Mouse (Mus musculus): ENCODE results near the gene Fam207a. TPM values are rescaled to one million over a fixed set of nuclear protein-coding genes. Genes with fewer than 3 reads are reported as not detected.

Gene Fam207a
- polyA plus RNA-seq, 1 experiment: 30.5 TPM

DNA sequence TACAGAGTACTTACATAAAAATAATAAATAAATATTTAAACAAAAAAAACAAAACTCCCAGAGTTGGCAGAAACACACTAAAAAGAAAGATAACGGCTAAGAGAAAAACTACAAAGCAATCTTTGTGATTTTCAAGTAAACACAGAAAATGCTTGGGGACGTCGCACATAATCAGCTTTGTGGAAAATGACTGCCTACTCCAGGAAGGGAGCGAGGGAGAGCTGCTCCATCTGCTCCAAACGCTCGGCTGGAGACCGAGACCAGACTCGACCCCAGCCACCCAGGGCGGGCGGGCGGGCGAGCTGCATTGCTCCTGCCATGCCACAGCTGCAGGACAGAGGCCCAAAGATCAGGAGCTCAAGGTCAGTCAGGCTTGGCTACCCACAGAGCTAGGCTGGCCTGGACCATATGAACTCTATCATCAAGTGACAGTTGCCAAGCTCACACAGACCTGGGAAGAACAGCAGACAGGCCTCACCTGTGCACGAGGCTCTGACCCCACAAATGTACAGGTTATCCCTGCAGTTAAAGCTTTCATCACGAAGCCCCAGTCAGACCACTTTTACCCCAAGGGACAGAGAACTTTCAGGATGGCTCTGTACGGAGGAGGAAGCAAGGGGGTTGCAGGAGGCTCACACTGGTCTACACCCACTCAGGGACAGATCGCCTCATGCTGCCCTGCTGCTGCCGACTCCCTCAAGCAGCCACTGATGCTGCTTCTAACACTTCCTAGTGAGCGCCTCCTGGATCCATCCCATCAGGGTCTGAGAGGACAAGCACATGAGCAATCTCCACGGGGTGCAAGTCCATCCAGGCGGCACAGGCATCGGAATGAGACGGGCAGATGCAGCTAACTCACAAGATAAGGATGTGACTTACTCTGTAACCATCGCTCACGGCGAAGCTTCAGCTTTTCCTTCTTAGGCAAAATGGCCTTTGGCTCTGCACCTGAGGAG lies 12.3 kb downstream of the Fam207a start:
- peak; percentile 49 for DNase-seq
- TF ChIP-seq POLR2A (IDR thresholded peaks at IDR 0.05; ENCODE audit: low read depth, low read length): no peak
- 0 out of 2 replicates have a peak, but pooled peaks have one; percentile 3 for TF ChIP-seq CTCF (conservative IDR thresholded peaks at IDR 0.05; ENCODE audit: insufficient read depth, insufficient read length, low read depth, low read length)
- peaks cover 42% of the 10 kb centered on the region for H3K4me1 ChIP-seq (ENCODE audit: control insufficient read depth, insufficient read depth, low read length)
- no peak overlapping the region for H3K27ac ChIP-seq (ENCODE audit: insufficient read depth, low read depth, low read length)
- H3K36me3 ChIP-seq (ENCODE audit: control insufficient read depth, insufficient read depth, low read length): no peaks in the 10 kb centered on the region
- 56% methylated on average over 25 of the region's 25 CpGs for WGBS
- H3K4me3 ChIP-seq (ENCODE audit: insufficient read depth, low read depth, low read length): no peak overlapping the region
- H3K27me3 ChIP-seq (replicated peaks; ENCODE audit: control insufficient read depth, insufficient read depth, low read length): no peaks in the 10 kb centered on the region

DNA sequence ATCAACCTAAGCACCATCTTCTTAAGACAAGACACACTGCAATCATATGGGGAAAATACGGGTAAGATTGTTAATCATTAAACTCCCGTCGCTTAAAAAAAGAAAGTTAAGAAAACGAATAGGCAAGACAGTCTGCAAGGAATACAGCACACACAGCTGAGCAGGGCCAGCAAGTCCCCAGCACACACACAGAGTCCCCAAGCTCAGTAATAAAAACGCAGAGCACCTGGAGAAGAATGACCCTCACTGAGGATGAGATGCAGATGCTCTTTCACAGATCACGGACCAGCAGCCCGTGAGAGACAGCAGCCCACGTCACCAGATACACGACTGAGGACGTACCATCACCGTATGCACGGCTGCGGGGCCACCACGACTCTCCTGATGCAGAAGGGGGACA lies 14.9 kb downstream of the Fam207a start:
- no peak overlapping the region for H3K4me3 ChIP-seq (ENCODE audit: insufficient read depth, low read depth, low read length)
- peaks cover 17% of the 10 kb centered on the region for H3K4me1 ChIP-seq (ENCODE audit: control insufficient read depth, insufficient read depth, low read length)
- WGBS: 45% methylated on average over 14 of the region's 14 CpGs
- no peak for TF ChIP-seq POLR2A (IDR thresholded peaks at IDR 0.05; ENCODE audit: low read depth, low read length)
- TF ChIP-seq CTCF (conservative IDR thresholded peaks at IDR 0.05; ENCODE audit: insufficient read depth, insufficient read length, low read depth, low read length): no peak
- H3K27ac ChIP-seq (ENCODE audit: insufficient read depth, low read depth, low read length): no peak overlapping the region
- no peak for DNase-seq
- H3K27me3 ChIP-seq (replicated peaks; ENCODE audit: control insufficient read depth, insufficient read depth, low read length): no peaks in the 10 kb centered on the region
- no peaks in the 10 kb centered on the region for H3K36me3 ChIP-seq (ENCODE audit: control insufficient read depth, insufficient read depth, low read length)

DNA sequence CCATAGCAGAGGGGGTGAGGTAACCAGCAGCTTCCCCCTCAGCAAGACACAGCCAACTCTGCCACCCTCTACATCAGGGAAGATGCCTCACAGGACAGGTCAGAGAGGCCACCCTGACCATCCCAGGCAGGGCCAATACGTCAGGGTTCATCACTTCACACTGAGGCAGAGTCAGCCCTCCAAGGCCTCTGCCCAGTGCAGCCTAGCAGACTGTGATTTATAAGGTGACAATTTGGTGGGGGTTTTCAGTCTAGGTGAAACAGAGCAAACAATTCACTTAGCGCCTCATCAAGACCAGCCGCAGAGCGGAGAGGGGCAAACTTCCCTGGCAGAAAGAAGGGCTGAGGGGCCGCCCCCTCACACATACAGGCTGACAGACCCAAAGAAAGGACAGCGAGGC lies 17.3 kb downstream of the Fam207a start:
- TF ChIP-seq CTCF (conservative IDR thresholded peaks at IDR 0.05; ENCODE audit: insufficient read depth, insufficient read length, low read depth, low read length): no peak
- TF ChIP-seq POLR2A (IDR thresholded peaks at IDR 0.05; ENCODE audit: low read depth, low read length): no peak

DNA sequence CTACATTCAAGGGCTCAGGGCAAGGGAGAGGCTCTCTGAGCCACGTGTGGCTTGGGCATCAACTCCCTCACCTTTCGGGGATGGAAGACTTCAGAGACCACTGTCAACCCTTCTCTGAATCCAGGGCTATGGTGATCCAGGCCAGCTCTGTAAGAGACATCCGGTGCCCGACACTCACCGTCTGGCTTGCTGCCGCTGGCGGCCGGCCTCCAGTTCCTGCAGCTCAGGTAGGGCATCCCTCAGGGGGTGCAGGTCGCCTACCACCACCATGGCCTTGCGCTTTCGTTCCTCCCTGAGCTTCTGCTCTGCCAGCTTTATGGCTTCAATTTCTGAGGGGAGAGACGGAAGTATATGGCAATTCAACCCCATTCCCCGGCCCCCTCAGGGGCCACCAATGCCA lies 18.4 kb downstream of the Fam207a start:
- Histone ChIP-seq H3K4me3 (ENCODE audit: insufficient read depth, low read depth, low read length) (no peak overlapping the region), H3K4me1 (ENCODE audit: control insufficient read depth, insufficient read depth, low read length) (0 out of 2 replicates have a peak, but pooled peaks cover 5% of the 10 kb centered on the region)

More for the DNA sequence above, 17.3 kb downstream of the Fam207a start:
- no peaks in the 10 kb centered on the region for H3K27me3 ChIP-seq (replicated peaks; ENCODE audit: control insufficient read depth, insufficient read depth, low read length)
- no peak overlapping the region for H3K27ac ChIP-seq (ENCODE audit: insufficient read depth, low read depth, low read length)
- DNase-seq: no peak
- H3K4me3 ChIP-seq (ENCODE audit: insufficient read depth, low read depth, low read length): no peak overlapping the region
- no peaks in the 10 kb centered on the region for H3K36me3 ChIP-seq (ENCODE audit: control insufficient read depth, insufficient read depth, low read length)
- H3K4me1 ChIP-seq (ENCODE audit: control insufficient read depth, insufficient read depth, low read length): 0 out of 2 replicates have a peak, but pooled peaks cover 5% of the 10 kb centered on the region
- 76% methylated on average over 6 of the region's 6 CpGs for WGBS

DNA sequence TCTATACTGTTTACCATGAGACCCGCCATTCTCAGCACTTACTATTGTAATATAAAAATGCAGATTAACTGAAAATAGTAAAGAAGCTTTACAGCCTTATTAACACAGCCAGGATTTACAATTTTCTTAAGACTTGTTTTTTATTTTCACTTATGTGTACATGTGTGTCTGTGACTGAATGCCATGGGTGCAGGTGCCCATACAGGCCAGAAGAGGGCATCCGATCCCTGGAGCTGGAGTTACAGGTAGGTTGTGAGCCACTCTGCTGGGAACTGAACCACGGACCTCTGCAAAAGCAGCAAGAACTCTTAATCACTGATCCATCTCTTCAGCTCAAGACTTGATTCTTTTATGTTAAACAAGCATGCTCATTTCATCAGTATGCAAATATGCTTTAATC lies 22.7 kb downstream of the Fam207a start:
- no peaks in the 10 kb centered on the region for H3K27me3 ChIP-seq (replicated peaks; ENCODE audit: control insufficient read depth, insufficient read depth, low read length)
- no peaks in the 10 kb centered on the region for H3K4me1 ChIP-seq (ENCODE audit: control insufficient read depth, insufficient read depth, low read length)
- no peak for DNase-seq
- TF ChIP-seq CTCF (conservative IDR thresholded peaks at IDR 0.05; ENCODE audit: insufficient read depth, insufficient read length, low read depth, low read length) (peak; percentile 32; the same call in 1 of the 2 replicates), POLR2A (IDR thresholded peaks at IDR 0.05; ENCODE audit: low read depth, low read length) (no peak)
- H3K27ac ChIP-seq (ENCODE audit: insufficient read depth, low read depth, low read length): no peak overlapping the region
- WGBS: 97% methylated on average over 3 of the region's 3 CpGs
- no peak overlapping the region for H3K4me3 ChIP-seq (ENCODE audit: insufficient read depth, low read depth, low read length)
- H3K36me3 ChIP-seq (ENCODE audit: control insufficient read depth, insufficient read depth, low read length): peaks cover 4% of the 10 kb centered on the region; the same call in 1 of the 2 replicates

More for the DNA sequence above, 18.4 kb downstream of the Fam207a start:
- H3K27ac ChIP-seq (ENCODE audit: insufficient read depth, low read depth, low read length): no peak overlapping the region
- TF ChIP-seq POLR2A (IDR thresholded peaks at IDR 0.05; ENCODE audit: low read depth, low read length) (no peak), CTCF (conservative IDR thresholded peaks at IDR 0.05; ENCODE audit: insufficient read depth, insufficient read length, low read depth, low read length) (no peak)
- DNase-seq: no peak
- H3K27me3 ChIP-seq (replicated peaks; ENCODE audit: control insufficient read depth, insufficient read depth, low read length): no peaks in the 10 kb centered on the region
- 92% methylated on average over 13 of the region's 13 CpGs for WGBS
- no peaks in the 10 kb centered on the region for H3K36me3 ChIP-seq (ENCODE audit: control insufficient read depth, insufficient read depth, low read length)

DNA sequence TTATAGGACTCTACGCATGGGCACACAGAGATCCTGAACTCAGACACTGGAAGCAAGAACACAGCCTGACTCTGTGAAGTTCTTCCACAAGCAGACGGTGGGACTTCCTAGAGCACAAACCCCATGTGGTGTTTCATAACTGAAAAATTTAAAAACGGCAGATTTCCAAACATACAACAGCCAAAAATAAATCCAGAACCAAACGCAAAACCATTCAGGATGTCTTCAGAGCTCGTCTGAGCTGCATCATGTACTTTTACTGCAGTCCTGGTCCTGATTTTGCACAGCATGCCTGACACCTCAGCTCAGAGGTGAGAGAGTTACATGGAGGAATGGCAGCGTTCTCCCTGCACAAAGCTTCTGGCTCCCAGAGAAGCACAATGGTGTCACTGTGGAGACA lies 24.0 kb downstream of the Fam207a start:
- no peak for TF ChIP-seq POLR2A (IDR thresholded peaks at IDR 0.05; ENCODE audit: low read depth, low read length)
- no peak for TF ChIP-seq CTCF (conservative IDR thresholded peaks at IDR 0.05; ENCODE audit: insufficient read depth, insufficient read length, low read depth, low read length)
- no peaks in the 10 kb centered on the region for H3K27me3 ChIP-seq (replicated peaks; ENCODE audit: control insufficient read depth, insufficient read depth, low read length)
- no peak overlapping the region for H3K4me3 ChIP-seq (ENCODE audit: insufficient read depth, low read depth, low read length)
- no peak for DNase-seq
- peaks cover 9% of the 10 kb centered on the region for H3K36me3 ChIP-seq (ENCODE audit: control insufficient read depth, insufficient read depth, low read length)
- no peaks in the 10 kb centered on the region for H3K4me1 ChIP-seq (ENCODE audit: control insufficient read depth, insufficient read depth, low read length)
- 85% methylated on average over 6 of the region's 6 CpGs for WGBS
- H3K27ac ChIP-seq (ENCODE audit: insufficient read depth, low read depth, low read length): no peak overlapping the region

DNA sequence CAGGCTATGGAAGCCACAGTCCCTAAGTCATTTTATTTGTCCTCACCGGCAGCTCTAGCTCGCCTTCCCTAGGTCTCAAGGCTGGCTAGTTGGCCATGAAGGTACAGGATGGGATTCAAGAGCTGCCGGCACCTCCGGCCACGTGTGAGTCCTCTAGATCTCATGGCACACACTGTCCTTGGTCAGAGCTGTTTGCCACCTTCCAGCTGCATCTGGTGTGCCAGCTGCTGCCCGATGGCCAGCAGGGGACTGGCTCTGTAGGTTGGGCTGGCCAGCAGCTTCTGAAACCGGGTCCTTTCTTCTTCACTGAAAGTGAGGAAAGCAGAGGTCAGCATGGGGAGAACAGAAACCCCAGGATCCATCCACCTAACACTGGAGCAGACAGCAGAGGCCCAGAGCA lies 27.4 kb downstream of the Fam207a start:
- Histone ChIP-seq H3K4me3 (ENCODE audit: insufficient read depth, low read depth, low read length) (no peak overlapping the region), H3K36me3 (ENCODE audit: control insufficient read depth, insufficient read depth, low read length) (peaks cover 9% of the 10 kb centered on the region), H3K27me3 (replicated peaks; ENCODE audit: control insufficient read depth, insufficient read depth, low read length) (no peaks in the 10 kb centered on the region), H3K27ac (ENCODE audit: insufficient read depth, low read depth, low read length) (no peak overlapping the region), H3K4me1 (ENCODE audit: control insufficient read depth, insufficient read depth, low read length) (no peaks in the 10 kb centered on the region)
- DNase-seq: no peak
- TF ChIP-seq POLR2A (IDR thresholded peaks at IDR 0.05; ENCODE audit: low read depth, low read length) (no peak), CTCF (conservative IDR thresholded peaks at IDR 0.05; ENCODE audit: insufficient read depth, insufficient read length, low read depth, low read length) (no peak)
- 96% methylated on average over 7 of the region's 7 CpGs for WGBS
